Mouse (Mus musculus) mouse trophoblast stem cell (cell line): ENCODE data around the gene Tgm2.

Experiments
- in situ Hi-C, 2 experiments: fragments of 300-500 bp; cut with MseI, MboI; formaldehyde crosslinking; loops; 2 replicates in 1 of 2; 3 replicates in 1 of 2; pipeline ENCODE4 v1.15.1; 2025

Gene Tgm2

GRCm38 (mm10) chr2:158167496-158168205 is 21.4 kb upstream of the Tgm2 start:
- in situ Hi-C loops, result no loop called here

GRCm38 (mm10) chr2:158166628-158167027 is 20.4 kb upstream of the Tgm2 start:
- in situ Hi-C loops, result no loop called here

GRCm38 (mm10) chr2:158165776-158166175 is 19.5 kb upstream of the Tgm2 start:
- in situ Hi-C loops, result no loop called here

DNA sequence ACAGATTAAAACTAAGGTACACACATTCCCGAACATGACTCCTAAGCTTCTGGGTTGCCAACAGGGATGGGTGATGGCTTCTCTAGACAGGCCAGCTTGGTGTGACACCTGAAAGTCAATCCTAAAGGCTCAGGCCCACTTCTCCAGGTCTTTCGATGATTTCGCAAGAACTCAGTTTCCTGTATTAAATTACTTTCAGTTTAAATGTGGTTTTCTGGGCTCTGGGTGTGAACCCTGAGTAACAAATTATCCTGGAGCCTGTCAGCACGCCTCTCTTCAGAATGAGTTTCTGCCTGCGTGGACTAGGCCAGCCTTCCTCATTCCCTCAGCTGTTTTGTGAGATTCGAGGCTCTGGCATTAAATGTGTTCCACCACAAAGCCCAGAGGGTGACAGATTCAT is 16.8 kb upstream of the Tgm2 start:
- in situ Hi-C loops, result no loop called here

DNA sequence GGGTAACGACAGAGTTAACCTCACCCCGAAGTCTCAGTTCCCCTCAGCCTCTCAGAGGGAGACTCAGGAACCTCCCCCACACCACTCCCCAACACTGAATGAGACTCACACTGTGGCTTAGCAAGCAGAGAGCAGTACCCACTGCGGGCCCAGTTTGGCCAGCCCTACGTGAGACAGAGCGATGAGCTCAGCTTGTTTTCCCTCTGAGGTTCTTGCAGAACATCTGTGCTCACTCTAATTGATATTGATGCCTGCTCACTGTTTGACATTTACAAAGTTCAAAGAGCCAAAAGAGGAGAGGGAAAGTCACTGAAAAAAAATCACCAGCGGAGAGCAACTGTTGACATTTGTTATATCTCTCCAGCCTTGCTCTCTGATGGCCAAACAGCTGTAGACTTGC is 15.5 kb upstream of the Tgm2 start:
- in situ Hi-C loops, result no loop called here

DNA sequence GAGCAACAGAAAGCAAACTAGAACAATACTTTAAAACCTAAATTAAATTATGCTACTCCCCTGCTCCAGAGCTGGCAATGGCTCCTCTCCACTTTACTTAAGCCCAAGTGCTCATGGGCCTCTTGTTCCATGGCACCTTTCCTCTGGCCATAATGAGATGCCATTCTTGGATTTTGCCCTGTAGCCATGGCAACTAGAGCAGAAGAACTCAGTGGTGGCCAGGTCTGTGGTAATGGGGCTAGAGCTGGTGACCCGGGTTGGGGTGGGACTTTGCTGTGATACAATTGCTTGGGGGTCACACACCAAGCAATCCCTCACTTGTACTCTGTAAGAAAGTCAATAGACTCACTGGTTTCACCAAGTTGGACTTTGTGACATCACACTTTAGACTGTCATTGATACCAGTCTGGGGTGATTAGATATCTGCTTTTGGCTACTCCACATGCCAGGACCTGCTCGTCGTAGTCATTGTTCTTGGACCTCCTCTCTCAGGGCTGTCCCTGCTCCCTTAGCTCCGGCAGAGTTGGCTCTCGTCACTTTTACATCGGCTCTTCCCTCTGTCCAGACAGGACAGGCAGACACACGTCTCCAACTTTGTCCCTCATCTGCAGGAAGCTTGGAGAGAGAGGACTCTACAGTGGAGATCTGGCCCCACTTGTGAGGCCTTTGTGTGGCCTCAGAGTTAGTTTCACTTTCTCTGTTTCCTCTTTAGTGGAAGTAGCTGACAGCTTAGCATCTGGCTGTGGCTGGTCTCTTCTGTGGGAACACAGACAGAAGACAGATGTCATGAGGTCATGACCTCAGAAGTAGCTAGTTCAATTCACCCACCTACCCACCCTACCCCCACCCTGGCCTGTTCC is 13.4 kb upstream of the Tgm2 start:
- in situ Hi-C loops, result no loop called here

DNA sequence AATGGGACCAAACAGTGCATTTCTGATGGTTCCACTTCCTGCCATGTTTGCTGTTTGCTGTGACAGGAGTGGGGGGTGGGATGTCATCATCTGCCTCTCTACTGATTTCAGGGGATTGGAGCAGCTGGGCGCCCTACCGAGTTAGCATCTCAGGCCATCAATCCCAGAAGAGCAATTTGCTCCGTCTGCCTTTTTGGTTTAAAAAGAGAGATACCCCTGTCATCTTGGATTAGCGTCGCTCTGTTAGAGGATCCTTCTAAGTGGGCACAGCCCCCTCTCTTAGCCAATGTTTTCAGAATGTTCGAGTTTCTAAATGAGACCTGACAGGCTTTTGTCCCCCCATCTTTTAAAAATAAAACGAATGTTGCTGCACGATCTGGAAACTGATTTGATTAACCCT is 11.4 kb upstream of the Tgm2 start:
- in situ Hi-C loops, result no loop called here

DNA sequence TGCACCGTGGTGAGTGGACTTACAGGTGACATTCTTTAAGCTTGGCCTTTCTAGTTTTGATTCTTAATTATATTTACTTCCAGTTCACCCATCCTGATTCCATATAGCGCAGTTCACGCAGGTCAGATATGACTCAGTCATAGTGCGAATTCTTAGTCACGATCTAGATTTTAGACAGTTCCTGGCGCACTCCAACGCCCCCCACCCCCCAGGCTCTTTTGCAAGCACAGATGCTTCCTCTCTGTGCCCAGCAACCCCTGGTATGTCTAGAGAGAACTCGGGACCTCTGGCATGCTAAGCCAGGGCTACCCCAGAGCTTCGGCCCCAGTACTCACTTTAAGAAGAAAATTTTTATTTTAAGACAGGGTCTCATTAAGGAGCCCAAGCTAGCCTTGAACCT is 10.3 kb upstream of the Tgm2 start:
- in situ Hi-C loops, result no loop called here

GRCm38 (mm10) chr2:158155615-158156014 is 9.4 kb upstream of the Tgm2 start:
- in situ Hi-C loops, result no loop called here

DNA sequence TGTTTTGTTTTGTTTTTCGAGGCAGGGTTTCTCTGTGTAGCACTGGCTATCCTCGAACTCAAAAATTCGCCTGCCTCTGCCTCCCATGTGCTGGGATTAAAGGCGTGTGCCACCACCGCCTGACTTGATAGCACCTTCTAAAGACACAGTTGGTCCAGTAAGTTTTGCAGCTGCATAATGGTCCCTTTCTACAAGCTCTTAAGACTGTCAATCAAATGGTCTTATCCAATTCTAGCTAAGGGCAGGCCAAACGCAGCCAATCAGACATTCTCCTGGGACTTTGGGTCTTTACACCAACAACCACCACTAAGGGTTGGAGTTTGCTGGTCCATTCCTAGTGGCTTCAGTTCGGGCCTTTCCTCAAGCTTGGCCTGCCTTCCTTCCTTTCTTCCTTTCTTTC is 8.9 kb upstream of the Tgm2 start:
- in situ Hi-C loops, result no loop called here

DNA sequence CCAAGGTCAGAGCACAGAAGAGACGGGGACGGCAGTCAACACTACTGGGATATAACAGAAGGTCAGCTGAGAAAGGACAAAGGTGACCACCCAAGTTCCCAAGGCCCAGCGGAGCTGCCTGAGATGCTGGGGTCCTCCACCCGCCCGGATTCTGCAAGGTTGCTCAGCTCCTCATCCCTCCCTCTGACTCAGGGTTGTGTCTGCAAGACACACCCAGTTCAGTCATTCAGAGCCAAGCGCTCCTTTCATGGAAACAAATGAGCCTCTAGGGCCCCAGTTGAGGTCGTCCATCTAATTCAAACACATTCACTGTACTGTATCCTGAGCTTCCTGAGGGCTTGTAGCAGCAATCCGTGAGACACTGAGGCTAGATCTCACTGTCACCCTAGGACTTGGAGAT is 8.4 kb upstream of the Tgm2 start:
- in situ Hi-C loops, result no loop called here

DNA sequence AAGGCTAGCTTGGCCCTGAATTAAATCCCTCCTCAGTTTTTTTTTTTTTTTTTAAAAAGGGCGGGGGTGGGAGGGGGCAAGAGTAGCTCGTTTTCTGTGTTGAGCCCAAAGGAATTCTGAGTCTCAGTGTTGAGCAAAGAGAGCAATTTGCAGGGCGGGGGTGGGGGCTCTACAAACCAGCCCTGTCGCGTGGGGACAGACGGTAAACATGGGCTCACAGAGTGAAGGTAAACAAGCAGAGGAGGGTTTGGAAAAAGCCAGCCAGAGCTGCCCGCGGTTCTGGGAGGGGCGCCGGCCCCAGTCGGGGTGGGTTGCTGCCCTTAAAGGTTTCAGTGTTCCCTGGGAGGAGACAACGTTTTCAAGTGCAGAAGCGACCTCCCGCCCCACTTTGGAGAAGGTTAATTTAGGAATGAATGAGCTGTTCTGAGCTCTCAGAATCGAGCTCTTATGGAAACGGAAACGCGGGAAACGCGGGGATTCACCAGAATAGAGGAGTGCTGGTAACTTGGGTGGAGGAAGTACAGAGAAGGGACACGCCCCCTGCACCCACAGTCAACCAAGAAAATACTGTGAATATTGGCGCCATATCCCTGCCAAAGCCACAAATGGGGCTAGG is 7.6 kb upstream of the Tgm2 start:
- in situ Hi-C loops, result no loop called here

GRCm38 (mm10) chr2:158152685-158153309 is 6.6 kb upstream of the Tgm2 start:
- in situ Hi-C loops, result no loop called here

GRCm38 (mm10) chr2:158151077-158151476 is 4.8 kb upstream of the Tgm2 start:
- in situ Hi-C loops, result no loop called here

GRCm38 (mm10) chr2:158146971-158147370 is 735 bp upstream of the Tgm2 start:
- in situ Hi-C loops, result no loop called here

DNA sequence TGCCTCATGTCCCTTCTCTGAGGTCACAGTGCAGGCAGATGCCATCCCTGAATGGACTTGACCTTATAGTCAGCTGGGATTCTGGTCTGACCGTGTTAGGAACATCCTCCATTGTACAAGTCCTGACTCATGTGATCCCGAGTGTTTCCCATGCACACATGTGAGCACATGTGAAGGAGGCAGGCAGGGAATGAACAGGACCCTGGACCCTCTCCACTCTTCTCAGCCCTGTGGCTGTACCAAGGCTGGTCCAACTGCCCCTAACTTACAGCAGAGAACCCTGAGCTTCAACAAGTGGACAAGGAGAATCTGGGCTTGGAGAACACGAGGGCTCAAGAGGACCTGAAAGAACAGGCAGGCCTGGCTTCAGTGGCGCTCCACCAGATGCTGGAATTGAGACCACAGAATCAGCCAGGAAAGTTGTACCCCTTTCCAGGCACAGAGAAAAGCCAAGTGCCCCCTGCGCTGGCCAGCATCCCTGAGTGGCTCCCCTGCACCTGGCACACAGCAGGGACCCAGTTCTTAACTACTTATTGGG is 639 bp downstream of the Tgm2 start:
- in situ Hi-C loops, result no loop called here

GRCm38 (mm10) chr2:158144750-158145527 is 1.3 kb downstream of the Tgm2 start:
- in situ Hi-C loops, result no loop called here

DNA sequence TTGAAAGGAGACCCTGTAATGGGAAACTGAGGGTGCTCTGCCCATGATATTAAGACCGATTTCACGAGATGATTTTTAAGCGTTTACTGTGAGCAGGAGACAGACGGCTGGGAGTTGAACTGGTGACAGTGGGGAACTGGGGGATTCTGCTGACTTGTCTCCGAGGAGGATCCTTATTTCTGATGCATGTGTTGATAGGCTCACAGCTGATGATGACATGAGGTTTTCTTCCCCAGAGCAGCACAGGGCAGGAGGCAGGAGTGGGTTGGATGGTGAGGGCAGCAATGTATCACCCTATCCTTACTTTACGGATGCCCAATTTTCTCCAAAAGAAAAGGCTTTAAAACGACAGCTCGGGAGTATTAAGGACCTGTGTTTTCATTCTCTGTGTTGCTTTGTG is 2.0 kb downstream of the Tgm2 start:
- in situ Hi-C loops, result no loop called here

DNA sequence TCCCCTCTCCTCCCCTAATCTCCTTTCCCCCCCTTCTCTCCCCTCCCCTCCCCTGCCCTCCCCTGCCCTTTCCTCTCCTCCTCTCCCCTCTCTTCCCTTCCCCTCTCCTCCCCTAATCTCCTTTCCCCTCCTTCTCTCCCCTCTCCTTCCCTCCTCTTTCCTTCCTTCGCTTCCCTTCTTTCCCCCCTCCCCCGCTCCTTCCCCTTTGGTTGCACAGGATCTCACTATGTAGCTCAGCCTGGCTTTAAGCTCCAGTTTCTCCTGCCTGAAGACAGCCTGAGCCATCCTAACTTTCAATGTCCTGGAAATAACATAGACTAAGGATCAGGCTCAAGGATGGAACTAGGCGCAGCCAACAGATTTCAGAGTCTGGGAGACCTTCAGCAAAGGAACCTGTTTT is 2.4 kb downstream of the Tgm2 start:
- in situ Hi-C loops, result no loop called here

DNA sequence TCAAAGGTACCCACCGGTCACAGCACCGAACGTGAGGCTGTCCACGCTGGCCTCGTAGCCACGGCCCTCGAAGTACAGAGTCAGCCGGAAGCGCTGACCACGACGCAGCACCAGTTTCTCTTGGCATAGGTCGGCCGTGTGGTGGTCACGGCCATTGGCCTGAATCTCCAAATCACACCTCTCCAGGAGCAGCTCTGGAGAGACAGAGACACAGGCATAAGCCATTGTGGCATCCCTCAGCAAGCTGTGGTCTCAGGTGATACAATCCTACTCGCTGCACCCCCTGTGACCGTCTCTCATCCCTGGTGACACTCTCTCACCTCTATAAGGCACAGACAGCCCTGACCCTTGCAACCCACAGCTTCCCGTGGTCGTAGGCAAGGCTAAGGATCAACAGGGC is 3.3 kb downstream of the Tgm2 start:
- in situ Hi-C loops, result no loop called here
